Mouse (Mus musculus) right cerebral cortex, adult 2 months (tissue): Measurements from ENCODE around the gene St13.
"Not testable (repeated sequence)": the region's sequence is repeated elsewhere in the genome, so short reads cannot be mapped to it uniquely, and the experiment has no call there.

Experiments used
- DNase-seq, 2 experiments: peaks; one replicate each; pipeline ENCODE4 v3.0.0; 2021 to 2022; ENCODE audit warnings: low spot score in 2 of 2

The St13 gene

DNA sequence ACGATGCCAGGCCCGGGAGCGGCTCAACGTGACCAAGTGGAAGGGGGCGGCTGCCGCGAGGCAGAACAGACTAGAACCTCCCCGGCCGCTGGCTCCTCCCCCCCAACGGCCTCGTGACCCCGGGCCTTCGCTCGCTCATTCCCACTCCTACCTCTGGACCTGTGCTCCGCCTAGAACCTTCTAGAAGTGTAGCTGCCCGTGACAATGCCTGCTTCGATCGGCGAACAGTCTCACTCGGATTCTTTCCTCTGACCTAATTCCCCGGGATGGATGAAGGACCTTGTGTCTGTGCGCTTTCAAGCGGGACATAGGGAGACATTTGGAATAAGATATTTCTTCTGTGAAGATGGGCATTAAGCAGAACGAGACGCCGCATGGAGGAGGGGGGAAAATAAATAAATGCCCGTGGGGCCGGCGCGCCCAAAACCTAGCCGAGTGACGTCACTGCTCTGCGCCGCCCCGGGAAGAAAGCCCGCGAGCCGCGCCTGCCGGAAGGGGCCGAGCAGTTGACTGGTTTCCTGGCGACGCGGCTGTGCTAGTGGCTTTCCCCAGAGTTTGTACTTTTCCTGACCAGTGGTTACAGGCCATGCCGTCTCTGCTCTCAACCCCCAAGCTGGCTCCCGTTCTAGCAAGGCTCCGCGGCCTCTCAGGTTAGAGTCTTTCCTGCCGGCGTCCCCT is at the start of gene St13, which contains the start of gene Xpnpep3:
TSS of gene St13 (minus strand) at position 440 of the 678 bp plus-strand sequence.
TSS of gene Xpnpep3 (plus strand) at position 501 of the 678 bp plus-strand sequence.
- DNase-seq = peak; percentile 97 to 98

DNA sequence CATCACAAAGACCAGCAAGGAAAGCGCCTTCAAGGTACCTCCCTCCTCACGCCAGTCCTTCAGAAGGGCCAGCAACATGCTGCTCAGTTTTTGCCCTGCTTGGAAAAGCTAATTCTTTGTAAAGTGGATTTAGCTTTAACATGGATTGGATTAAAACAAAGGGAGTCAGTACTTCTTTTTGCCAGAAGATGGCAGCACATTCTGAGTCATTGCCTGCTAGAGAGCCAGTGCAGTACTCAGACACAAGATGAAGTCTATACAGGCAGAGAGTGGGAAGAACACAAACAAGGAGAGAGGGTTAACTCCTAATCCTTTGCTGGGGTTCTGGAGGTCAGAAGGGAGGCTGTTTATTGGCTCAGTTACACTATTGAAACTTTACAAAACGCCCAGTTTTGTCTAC is 48.6 kb upstream of the St13 start:
- DNase-seq = peak; percentile 70 to 80

DNA sequence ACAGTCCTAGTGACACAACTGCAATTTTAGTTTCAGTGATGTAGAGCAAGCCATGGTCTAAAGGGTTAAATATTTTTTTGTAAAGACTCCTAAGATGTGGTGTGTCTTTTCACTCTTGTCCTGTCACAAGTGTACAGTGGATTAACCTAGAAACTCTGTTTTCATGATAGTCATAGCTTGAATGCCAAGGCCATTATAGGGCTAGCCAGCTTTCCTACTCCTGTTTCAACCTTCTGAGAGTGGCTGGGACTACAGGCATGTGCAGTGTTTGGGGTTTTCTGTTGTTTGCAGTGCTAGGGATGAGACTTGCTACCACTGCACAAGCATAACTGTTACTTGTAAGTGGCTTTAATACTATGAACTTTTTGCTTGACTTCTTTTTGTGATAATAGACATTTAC is 39.4 kb upstream of the St13 start:
- no peak for DNase-seq

DNA sequence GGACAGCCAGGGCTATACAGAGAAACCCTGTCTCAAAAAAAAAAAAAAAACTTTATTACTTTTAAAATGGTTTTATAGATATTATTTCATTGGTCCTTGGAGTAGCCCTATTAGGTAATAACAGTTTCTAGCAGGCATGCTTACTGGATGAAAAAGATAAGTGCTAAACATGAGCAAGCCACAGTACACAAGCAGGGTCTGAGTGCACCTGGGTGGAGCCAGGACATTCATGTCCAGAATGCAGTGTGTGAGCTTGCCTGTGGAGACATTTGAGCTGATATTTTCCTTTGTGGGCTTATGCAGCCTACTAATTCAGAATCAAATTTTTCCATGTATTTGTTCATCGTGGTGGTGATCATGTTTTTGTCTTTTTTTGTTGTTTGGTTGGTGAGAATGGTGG is 38.5 kb upstream of the St13 start:
- no peak for DNase-seq

DNA sequence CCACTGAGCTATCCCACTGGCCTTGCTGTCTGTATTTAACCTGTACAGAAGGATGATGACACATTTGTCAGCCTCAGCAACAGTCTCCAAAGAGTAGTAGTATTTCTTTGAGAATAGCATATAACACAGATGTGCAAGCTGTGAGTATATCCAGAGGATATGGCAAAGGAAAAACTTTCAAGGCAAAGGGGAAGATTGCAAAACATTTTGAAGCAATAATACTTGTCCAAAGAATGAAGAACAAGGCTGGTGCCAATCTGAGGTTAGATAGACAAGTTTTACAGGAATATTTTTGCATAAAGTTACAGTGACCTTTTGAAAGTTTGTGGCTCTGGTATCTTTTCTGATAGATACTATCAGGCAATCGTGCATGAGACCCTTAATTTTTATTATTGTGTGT is 31.3 kb upstream of the St13 start:
- DNase-seq = no peak

DNA sequence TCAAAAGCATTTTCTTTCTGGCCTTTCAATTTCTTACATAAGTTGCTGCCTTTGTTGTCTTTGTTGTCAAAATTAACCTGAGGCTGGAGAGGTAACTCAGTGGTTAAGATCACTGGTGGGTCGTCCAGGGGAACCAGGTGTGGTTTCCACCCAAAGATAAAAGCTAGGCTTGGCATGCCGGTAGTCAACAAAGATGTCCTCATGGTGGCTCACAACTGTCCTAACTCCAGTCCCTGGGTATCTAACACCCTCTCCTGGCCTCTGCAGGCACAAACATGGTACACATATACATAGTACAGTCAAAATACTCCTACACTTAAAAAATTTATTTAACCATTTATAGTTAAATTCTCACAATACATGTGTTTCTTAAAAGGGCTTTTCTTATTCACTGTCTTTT is 28.1 kb upstream of the St13 start:
- DNase-seq = no peak

DNA sequence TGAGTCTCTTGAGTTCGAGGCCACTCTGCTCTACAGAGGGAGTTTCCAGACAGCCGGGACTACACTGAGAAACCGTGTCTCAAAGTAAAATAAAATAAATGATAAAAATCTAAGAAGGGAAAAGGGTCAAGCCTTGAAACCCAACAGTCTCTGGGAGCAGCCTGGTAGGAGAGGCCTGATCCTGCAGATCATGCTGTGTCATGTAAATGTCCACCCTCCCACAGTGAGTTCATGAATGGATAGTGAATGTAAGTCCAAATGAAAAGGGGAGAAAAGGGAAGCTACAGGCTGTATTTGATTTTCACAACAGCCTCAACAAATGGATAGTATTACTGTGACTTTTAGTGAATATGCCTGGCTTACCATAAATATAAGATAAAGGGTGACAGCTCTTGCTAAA is 25.4 kb upstream of the St13 start:
- DNase-seq = no peak

DNA sequence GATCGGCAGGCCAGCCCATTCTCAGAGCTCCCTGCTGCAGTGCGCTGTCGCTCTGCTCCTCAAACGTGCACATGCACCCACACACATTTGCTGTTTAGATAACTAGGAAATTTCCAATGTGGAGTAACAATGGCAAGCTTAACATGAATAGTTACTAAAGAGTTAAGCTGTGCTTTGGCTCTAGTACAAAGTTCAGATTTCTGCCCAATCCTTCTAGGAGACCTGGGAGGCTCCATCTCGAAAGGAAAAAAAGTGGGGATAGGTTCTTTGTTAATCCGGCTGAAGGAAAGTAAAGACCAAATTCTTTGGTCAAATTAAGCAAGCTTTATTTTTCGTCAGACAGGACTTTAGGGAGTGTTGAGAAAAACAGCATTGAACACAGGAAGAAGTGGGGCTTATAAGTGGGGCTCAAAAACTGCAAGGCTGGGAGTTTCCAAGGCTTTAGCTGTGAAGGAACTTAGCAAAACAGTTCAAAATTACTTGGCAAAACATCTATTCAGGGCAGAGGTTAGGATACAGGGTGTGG is 22.3 kb upstream of the St13 start:
- DNase-seq = peak in 1 of 2 experiments; percentile 14

DNA sequence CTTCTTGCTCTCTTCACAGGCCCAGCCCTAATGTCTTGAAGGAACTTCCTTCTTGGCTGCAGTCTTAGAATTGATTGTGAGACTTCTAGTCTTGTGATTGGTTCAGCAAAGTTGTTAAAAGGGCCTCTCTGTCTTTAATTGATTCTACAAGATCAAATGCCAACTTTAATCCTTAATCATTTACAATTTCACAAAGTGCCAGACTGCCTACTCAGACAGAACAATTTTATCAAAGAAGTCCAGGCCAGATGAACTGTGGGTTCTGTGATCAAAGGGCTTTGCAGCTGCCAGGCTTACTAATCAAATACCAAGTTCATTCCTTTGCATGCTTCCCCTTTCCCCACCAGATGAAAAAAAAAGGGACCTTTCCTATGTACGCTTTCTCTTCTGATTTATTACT is 21.6 kb upstream of the St13 start:
- no peak for DNase-seq

DNA sequence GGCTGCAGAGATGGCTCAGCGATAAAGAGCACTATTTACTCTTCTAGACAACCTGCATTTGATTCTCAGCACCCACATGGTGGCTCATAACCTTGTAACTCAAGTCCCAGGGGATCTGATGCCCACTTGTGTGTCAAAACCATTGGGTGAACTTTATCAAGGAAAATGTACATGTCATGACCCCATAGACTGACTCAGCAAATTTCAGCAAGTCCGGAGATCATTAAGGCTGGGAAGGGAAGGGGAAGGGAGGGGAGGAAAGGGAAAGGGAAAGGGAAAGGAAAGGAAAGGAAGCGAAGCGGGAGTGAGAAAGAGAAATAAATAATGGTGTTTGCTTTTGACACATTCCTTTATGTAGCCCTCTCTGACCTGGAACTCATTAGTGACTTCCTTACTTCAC is 18.2 kb upstream of the St13 start:
- no peak for DNase-seq

DNA sequence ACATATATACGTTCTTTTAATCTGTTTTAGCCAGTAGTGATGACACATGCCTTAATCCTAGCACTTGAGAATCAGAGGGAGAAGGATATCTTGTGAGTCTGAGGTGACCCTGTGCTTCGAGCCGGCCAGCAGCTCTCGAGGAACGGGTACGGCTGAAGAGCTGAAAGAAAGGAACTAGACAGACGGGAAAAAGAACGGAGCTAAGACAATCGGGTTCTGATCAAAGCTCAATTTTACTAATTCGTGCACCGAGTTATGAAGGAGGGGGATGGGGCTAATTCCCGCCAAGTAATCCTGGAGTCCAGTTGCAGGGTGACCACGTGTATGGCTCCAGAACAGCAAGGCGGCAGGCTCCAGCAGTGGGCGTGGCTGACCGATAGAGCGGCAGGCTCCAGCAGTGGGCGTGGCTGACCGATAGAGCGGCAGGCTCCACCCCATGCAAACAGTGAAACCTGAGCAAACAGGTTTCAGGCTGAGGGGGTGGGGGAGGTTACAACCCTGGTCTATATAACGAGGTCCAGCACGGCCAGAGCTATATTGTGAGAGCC is 17.0 kb upstream of the St13 start:
- not testable (repeated sequence) for DNase-seq

DNA sequence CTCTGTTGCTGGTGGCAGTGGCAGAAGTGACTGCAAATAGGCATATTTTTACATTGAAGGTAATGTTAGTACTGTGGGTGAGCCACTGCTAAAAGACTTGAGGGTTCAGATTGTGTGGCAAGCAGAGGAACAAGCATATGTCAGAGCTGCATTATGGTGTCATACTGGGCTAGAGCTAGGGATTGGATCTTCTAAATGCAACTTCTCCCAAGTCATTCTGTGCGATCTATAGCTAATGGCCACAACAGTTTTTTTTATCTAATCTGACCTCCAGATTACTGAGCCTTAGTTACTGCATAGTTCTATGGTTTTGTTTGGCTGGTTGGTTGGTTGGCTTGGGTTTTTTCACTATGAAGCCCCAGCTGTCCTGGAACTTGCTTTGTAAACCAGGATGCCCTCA is 8.3 kb upstream of the St13 start, which contains the start of gene Dnajb7:
TSS of gene Dnajb7 (minus strand) at position 101 of the 400 bp plus-strand sequence.
- no peak for DNase-seq

DNA sequence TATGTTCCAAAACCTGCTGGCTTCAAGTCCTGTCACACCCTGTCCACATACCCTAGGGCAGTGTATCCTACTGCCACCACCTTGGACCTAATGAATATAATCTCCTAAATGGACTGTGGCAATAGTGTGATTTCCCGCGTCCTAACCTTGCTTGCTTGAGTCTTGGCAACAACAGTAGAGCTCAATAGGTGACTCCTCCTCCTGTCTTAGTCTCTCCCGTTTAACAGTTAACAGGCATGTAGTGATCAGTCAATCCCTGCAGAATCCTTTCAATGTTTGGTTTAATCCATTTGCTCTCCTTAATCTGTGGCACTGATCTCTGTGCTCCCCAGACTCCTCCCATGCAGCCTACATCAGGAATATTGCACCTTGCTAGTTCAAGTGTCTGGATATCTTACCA is 5.1 kb upstream of the St13 start:
- DNase-seq = no peak

DNA sequence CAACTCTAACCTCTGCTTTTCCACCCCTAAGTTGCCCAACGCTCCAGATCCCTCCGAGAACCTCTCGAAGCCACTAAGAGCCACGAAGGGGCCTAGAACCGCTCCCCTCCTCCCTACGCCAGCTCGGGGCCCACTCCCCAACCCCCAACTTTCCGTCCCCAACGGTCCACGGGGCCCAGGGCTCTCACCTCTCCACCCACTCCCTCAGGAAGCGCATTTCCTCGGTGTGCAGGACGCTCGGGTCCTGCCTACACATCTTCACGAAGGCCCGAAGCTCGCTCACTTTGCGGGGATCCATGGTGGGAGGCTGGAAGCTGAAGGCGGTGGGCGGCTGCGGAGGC is 610 bp downstream of the St13 start:
- no peak for DNase-seq

DNA sequence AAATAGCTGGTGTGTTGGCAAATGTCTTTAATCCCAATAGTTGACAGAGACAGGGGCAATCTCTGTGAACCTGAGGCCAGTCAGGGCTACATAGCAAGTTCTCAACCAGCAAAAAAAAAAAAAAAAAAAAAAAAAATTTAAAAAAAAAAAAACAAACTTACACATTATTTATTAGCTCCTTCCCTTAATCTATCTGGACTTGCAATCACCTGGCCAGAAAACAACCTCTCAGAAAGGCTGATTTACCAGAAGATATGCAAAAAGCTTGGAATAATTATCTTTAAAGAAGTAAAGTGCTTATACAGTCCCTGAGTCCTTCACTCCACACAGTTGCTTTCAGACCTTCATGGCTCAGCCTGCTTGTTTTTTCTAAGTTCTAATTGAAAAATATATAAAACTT is 1.7 kb downstream of the St13 start:
- no peak for DNase-seq

DNA sequence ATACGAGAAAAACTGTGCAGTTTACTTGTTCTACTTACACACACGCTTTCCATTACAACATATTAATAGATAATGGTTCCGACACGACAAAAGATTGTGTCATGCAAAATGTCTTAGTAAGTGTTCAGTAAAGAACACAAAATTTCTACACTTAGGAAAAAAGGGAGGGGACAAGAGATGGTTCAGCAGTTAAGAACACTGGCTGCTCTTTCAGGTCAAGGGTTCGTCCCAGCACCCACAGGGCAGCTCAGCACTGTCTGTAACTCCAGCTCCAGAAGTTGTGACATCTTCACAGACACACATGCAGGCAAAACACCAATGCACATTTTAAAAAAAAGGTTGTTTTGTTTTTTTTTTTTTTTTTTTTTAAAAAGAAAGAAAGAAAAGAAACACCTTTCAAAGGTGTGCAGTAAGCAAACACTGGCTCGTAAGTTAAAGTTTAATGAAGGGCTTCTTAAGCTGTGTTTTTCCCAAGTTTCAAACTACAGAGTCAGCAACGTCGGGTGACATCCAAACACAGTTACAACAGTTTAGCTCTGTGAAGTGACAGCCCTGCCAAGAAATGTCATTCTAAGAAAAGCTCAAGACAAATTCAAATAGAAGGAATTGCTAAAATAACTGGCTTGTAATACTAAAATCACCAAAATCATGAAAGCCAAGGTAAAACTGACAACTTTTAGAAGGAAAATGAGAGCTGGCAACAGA is 5.5 kb downstream of the St13 start:
- DNase-seq = no peak

DNA sequence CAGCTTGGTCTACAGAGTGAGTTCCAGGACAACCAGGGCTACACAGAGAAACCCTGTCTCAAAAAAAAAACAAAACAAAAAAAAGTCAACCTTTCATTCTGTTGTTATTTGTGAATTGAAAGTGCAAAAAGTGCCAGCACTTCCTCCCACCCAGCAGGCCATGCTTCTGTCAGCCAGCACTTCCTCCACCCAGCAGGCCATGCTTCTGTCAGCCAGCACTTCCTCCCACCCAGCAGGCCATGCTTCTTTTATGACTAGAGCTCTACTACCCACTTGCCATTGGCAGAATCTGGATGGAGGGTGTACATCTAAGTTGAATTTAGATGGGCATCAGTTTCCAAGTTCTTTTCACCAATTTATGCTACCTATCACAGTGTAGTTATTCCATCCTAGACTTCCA is 6.9 kb downstream of the St13 start:
- DNase-seq = peak; percentile 39 to 57

DNA sequence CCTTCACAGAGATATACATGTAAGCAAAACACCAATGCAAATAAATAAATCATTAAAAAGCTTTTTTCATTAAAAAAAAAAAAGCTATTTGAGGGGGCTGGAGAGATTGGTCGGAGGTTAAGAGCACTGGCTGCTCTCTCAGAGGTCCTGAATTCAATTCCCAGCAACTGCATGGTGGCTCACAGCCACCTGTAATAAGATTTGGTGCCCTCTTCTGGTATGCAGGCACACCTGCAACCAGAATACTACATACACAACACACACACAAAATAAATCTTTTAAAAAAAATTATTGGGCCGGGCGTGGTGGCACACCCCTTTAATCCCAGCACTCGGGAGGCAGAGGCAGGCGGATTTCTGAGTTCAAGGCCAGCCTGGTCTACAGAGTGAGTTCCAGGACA is 13.6 kb downstream of the St13 start:
- DNase-seq = no peak

DNA sequence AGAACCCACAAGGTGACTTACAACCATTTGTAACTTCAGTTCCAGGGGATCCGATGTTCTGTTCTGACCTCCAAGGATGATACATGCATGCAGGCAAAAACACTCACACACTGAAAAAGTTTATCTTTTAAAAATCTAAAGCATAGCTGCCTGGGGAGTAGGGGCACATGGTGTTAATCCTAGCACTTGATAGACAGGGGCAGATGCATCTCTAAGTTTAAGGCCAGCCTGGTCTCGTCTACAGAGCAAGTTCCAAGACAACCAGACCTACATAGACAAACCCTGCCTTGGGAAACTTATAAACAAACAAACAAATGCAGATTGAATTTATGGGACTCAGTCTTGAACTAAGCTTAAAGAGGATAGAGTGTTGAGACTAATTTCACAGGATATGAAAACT is 21.0 kb downstream of the St13 start:
- DNase-seq = no peak

DNA sequence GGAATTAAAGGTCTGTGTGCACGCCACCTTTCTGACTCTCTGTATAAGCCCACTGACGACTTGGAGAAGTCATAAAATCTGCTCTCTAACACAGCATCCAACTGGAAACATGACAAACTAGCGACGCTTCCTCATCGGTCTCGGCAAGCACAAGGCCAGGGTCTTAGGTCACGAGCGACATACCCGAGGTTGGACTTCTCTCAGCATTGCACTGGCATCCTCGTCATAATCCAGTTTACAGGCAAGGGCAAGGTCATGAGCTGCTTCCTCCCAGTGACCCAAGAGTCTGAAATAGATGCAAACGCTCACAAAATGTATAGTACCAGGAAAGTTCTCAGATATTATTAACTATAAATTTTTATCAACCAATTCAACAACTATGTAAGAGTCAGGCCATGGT is 25.3 kb downstream of the St13 start:
- DNase-seq = no peak

DNA sequence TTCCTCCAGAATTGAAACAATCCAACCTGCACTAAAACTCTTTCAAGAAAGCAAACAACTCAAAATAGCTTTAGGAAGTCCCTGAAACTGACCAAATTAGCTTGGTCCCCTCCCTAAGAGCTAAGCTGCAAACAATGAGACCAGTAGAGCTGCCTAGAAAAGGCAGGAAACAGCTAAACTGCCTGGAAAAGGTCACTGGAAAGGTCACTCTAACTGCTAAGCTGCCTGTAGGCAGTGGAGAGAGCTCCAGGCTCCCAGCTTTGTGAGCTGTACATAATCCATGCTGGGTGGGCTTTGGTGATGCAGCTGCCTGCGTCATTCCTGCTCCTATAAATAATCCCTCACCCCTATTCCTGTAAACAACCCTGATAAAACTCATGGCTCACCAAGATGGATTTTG is 29.5 kb downstream of the St13 start:
- no peak for DNase-seq

DNA sequence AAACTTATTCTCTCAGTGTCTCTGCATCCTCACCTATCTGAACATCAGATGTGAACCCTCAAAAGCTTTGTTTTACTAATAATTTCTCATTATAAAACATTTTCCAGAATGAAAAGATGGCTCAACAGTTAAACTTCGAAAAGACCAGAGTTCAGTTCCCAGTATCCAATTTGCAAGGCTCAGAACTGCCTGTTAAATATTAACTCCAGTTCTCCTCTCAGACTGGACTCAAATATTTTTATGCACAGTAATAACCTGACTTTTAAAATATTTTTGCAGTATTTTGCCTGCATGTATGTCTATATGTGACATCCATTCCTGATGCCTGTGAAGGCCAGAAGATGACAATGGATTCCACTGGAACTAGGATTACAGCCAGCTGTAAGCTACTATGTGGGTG is 31.3 kb downstream of the St13 start:
- no peak for DNase-seq

DNA sequence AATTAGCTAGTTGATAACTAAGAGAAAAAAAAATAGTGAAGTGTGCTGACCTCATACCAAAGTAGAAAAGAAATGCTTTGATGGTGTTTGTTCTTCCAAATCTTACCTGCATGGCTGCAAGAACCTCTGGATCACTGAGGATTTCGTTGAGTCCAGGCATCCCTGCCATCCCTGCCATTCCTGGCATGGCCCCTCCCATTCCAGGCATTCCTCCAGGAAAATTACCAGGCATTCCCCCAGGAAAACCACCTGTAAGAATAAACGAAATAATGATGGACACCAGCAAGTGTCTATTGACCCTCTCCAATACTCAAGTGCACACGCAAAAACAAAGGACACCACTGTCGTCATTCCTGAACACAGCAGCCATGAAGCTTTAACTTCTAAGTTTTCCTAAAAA is 33.6 kb downstream of the St13 start:
- no peak for DNase-seq
